Mouse (Mus musculus): ENCODE measurements around the gene Syt1.

- TF ChIP-seq CTCF (IDR thresholded peaks at IDR 0.05; ENCODE audit: extremely low read depth, insufficient read depth, low read length), result no peak
- no peak for TF ChIP-seq POLR2A (IDR thresholded peaks at IDR 0.05; ENCODE audit: extremely low read depth, insufficient read depth, low read length)
Observed at GRCm38 (mm10) chr10:108448421-108448820, 562.4 kb downstream of the Syt1 start.

All from cortical plate, adult 2 months (tissue).